In genomic region chr7:16309318-16310019, GRCm38 (mm10) we compare ENCODE assay signal across 8 mouse cellular contexts. TPM values are rescaled to one million over a fixed set of nuclear protein-coding genes. Genes with fewer than 3 reads are reported as not detected.
DNase-seq lines count a peak whose midpoint lies in the region; ATAC-seq and TF ChIP-seq lines count a peak whose summit lies in the region.

No protein-coding gene starts in this region.

- H3K36me3 ChIP-seq in hindbrain, postnatal 0 days (ENCODE audit: insufficient read depth, low read length) = no peaks in the 10 kb centered on the region

- peak; percentile 9 for ATAC-seq in common myeloid progenitor, adult 5-6 weeks (replicated peaks; ENCODE audit: low read depth, poor library complexity, severe bottlenecking)
- peak; percentile 32 for ATAC-seq in hindbrain, postnatal 0 days

- H3K9me3 ChIP-seq in hindbrain, postnatal 0 days (ENCODE audit: low read length) = no peaks in the 10 kb centered on the region

- peak overlapping the region; percentile 60 for H3K4me3 ChIP-seq in hindbrain, postnatal 0 days (ENCODE audit: low read length)

- intact Hi-C loops in left cerebral cortex, postnatal 36 days (cut with DNase I) = loop anchor here (10.0 kb wide), 1 partner anchor 305 kb away; the partner anchor contains the start of gene Arhgap35

- H3K27ac ChIP-seq in hindbrain, postnatal 0 days = peak overlapping the region; percentile 65

- peak; percentile 94 to 97 for DNase-seq in adrenal gland, adult (ENCODE audit: inconsistent age in 2 of 2, low spot score in 1 of 2)
- peak; percentile 84 to 87 for DNase-seq in gastrocnemius, adult 8-10 months (ENCODE audit: low spot score in 2 of 2)
- DNase-seq in hindbrain, postnatal 0 days (ENCODE audit: low spot score) = peak; percentile 87
- peak; percentile 85 to 87 for DNase-seq in left cerebral cortex, postnatal 36 days (ENCODE audit: low spot score in 2 of 2)
- DNase-seq in mesoderm, embryonic 11.5 days (ENCODE audit: low read depth, low spot score) = peak; percentile 73
- peak; percentile 81 for DNase-seq in right cerebral cortex, postnatal 4 days
- peak; percentile 82 for DNase-seq in yolk sac, embryonic 10.5 days (ENCODE audit: low spot score)

- no peaks in the 10 kb centered on the region for H3K27me3 ChIP-seq in hindbrain, postnatal 0 days (ENCODE audit: insufficient read depth, low read length)

- H3K9ac ChIP-seq in hindbrain, postnatal 0 days (replicated peaks; ENCODE audit: low read length) = peak overlapping the region; percentile 57

- 2% methylated on average over 59 of the region's 61 CpGs for WGBS in hindbrain, postnatal 0 days

- peaks cover 13% of the 10 kb centered on the region for H3K4me1 ChIP-seq in hindbrain, postnatal 0 days (ENCODE audit: insufficient read depth, low read length)

- TF ChIP-seq CTCF in hindbrain, postnatal 0 days (IDR thresholded peaks at IDR 0.05; ENCODE audit: low read depth) = no peak

- H3K4me2 ChIP-seq in hindbrain, postnatal 0 days (ENCODE audit: low read depth, low read length) = peak overlapping the region; percentile 92

RNA-seq across cellular contexts. Expression of gene Bbc3, which starts 1.3 kb away (rescaled TPM):
- 1.4 and 2.5 TPM in 2 replicates for total RNA-seq in common myeloid progenitor, adult 5-6 weeks (2017)
- total RNA-seq in gastrocnemius, adult 8-10 months (2022) = 1 to 10 TPM; 1.4 to 2.1 (median 1.5) TPM
- 51.0 and 55.8 TPM in 2 replicates for total RNA-seq in hindbrain, postnatal 0 days (2014; rRNA removed)
- 32.2 and 33.3 TPM in 2 replicates for polyA plus RNA-seq in hindbrain, postnatal 0 days (2015; fragmentation: Nextera tagmentation; extraction: Ambion mirVana)
- total RNA-seq in left cerebral cortex, postnatal 36 days (2021) = 10 to 100 TPM; 11.9 to 14.6 TPM

RNA-seq across cellular contexts. Expression of gene Ccdc9, which starts 22.9 kb away (rescaled TPM):
- 53.6 and 123 TPM in 2 replicates for total RNA-seq in common myeloid progenitor, adult 5-6 weeks (2017)
- 10 to 100 TPM; 28.4 to 37.4 (median 32.2) TPM for total RNA-seq in gastrocnemius, adult 8-10 months (2022)
- total RNA-seq in hindbrain, postnatal 0 days (2014; rRNA removed) = 11.8 and 27.9 TPM in 2 replicates
- 13.4 and 14.8 TPM in 2 replicates for polyA plus RNA-seq in hindbrain, postnatal 0 days (2015; fragmentation: Nextera tagmentation; extraction: Ambion mirVana)
- total RNA-seq in left cerebral cortex, postnatal 36 days (2021) = 10 to 100 TPM; 75.4 to 87.2 TPM

RNA-seq across cellular contexts. Expression of gene Inafm1, which starts 36.1 kb away (rescaled TPM):
- total RNA-seq in common myeloid progenitor, adult 5-6 weeks (2017) = 15.1 and 18.0 TPM in 2 replicates
- 10 to 100 TPM; 13.6 to 19.4 (median 15.8) TPM for total RNA-seq in gastrocnemius, adult 8-10 months (2022)
- total RNA-seq in hindbrain, postnatal 0 days (2014; rRNA removed) = 56.0 and 71.3 TPM in 2 replicates
- 74.1 and 78.4 TPM in 2 replicates for polyA plus RNA-seq in hindbrain, postnatal 0 days (2015; fragmentation: Nextera tagmentation; extraction: Ambion mirVana)
- total RNA-seq in left cerebral cortex, postnatal 36 days (2021) = 10 to 100 TPM; 32.1 to 33.5 TPM

RNA-seq across cellular contexts. Expression of gene C5ar1, which starts 50.1 kb away (rescaled TPM):
- total RNA-seq in common myeloid progenitor, adult 5-6 weeks (2017) = 0.55 TPM in 1 of 2 replicates, not detected in the other
- total RNA-seq in gastrocnemius, adult 8-10 months (2022) = 1 to 10 TPM in 2 of 4 experiments, under 1 TPM in 2; 0.44 to 1.4 (median 0.92) TPM
- total RNA-seq in hindbrain, postnatal 0 days (2014; rRNA removed) = 1.4 and 1.9 TPM in 2 replicates
- polyA plus RNA-seq in hindbrain, postnatal 0 days (2015; fragmentation: Nextera tagmentation; extraction: Ambion mirVana) = 0.93 and 1.5 TPM in 2 replicates
- 1 to 10 TPM in 1 of 2 experiments, under 1 TPM in 1; 0.54 to 2.5 TPM for total RNA-seq in left cerebral cortex, postnatal 36 days (2021)

Comparison
In these comparisons a context has a peak if more than half of its experiments do, and no peak if none do; other contexts are left out.
1. Peak in every context shown above with its lines: DNase-seq, ATAC-seq, H3K4me3 ChIP-seq and H3K27ac ChIP-seq.